Mouse (Mus musculus) limb, embryonic 13.5 days (tissue): ENCODE data around the gene Pabpn1l. TPM values are rescaled to one million over a fixed set of nuclear protein-coding genes. Genes with fewer than 3 reads are reported as not detected.

Source experiments
- ATAC-seq: fragments of 200-750 bp; cut with Nextera tagmentation; 2 replicates; pipeline ENCODE4 v1.8.0; 2017; ENCODE audit warnings: low read depth, moderate number of reproducible peaks, moderate TSS enrichment; ENCODE audit not compliant: low FRiP score
- H3K27ac ChIP-seq: fragments of 300-500 bp; sonication (generic); 2 replicates; pipeline ENCODE4 v1.5.1; 2015; ENCODE audit warnings: inconsistent platforms, mild to moderate bottlenecking, moderate library complexity
- H3K27me3 ChIP-seq: fragments of 300-500 bp; sonication (generic); 2 replicates; pipeline ENCODE4 v1.6.1; 2015; ENCODE audit warnings: mild to moderate bottlenecking, inconsistent platforms
- H3K36me3 ChIP-seq: fragments of 300-500 bp; sonication (generic); 2 replicates; pipeline ENCODE4 v1.6.1; 2015; ENCODE audit warnings: inconsistent platforms, mild to moderate bottlenecking, moderate library complexity
- H3K4me1 ChIP-seq: fragments of 300-500 bp; sonication (generic); 2 replicates; pipeline ENCODE4 v1.6.1; 2015; ENCODE audit warnings: inconsistent platforms
- H3K4me2 ChIP-seq: fragments of 300-500 bp; sonication (generic); replicated peaks from 2 replicates; pipeline ENCODE4 v1.6.1; 2015; ENCODE audit warnings: inconsistent platforms, mild to moderate bottlenecking, moderate library complexity
- H3K4me3 ChIP-seq: fragments of 300-500 bp; sonication (generic); 2 replicates; pipeline ENCODE4 v1.5.1; 2015; ENCODE audit warnings: moderate library complexity, mild to moderate bottlenecking, inconsistent platforms
- H3K9ac ChIP-seq: fragments of 300-500 bp; sonication (generic); 2 replicates; pipeline ENCODE4 v1.6.1; 2015; ENCODE audit warnings: mild to moderate bottlenecking, inconsistent platforms
- H3K9me3 ChIP-seq: fragments of 300-500 bp; sonication (generic); 2 replicates; pipeline ENCODE4 v1.6.1; 2016; ENCODE audit warnings: inconsistent platforms
- WGBS: fragments of 180-500 bp; shearing (Covaris S2); methylation state at CpG from one replicate; pipeline ENCODE4 v1.1.7; 2015; 5-methylcytosine and 5-hydroxymethylcytosine counted together
- microRNA-seq: library from miRNA; unstranded; fragments of <30 nt; microRNA quantifications from one replicate; pipeline ENCODE4, GENCODE M21; 2016
- polyA plus RNA-seq: library from polyadenylated mRNA; unstranded; fragments of >200 nt; fragmentation: Nextera tagmentation; extraction: Ambion mirVana; gene quantifications from 2 replicates; pipeline ENCODE4 v1.2.1, GENCODE M21; 2015

The Pabpn1l gene
- polyA plus RNA-seq, 1 experiment from 2014 or later, result not detected

DNA sequence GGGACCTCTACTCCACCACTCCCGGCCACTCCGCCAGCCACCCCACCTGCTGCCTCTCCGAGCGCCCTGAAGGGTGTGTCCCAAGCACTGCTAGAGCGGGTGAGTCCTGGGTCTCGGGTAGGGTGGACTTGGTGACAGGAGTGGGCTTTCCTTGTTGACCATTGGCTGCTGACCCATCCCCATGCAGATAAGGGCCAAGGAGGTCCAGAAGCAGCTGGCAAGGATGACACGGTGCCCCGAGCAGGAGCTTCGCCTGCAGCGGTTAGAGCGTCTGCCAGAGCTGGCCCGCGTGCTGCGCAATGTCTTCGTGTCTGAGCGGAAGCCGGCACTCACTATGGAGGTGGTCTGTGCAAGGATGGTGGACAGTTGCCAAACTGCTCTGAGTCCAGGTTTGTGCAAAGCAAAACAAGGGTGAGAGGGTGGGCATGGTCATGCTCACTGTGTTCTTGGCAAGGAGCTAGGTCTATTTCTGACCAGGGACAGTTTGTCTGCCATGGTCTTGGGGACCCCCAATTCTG is 50.7 kb downstream of the Pabpn1l start:
- no peak overlapping the region for H3K9ac ChIP-seq
- H3K27me3 ChIP-seq, result no peaks in the 10 kb centered on the region
- peaks cover 59% of the 10 kb centered on the region for H3K36me3 ChIP-seq
- H3K4me2 ChIP-seq, result no peak overlapping the region
- H3K27ac ChIP-seq, result no peak overlapping the region
- H3K4me3 ChIP-seq, result no peak overlapping the region
- peaks cover 38% of the 10 kb centered on the region for H3K4me1 ChIP-seq
- WGBS, result 94% methylated on average over 17 of the region's 17 CpGs
- no peak for ATAC-seq
- no peaks in the 10 kb centered on the region for H3K9me3 ChIP-seq

DNA sequence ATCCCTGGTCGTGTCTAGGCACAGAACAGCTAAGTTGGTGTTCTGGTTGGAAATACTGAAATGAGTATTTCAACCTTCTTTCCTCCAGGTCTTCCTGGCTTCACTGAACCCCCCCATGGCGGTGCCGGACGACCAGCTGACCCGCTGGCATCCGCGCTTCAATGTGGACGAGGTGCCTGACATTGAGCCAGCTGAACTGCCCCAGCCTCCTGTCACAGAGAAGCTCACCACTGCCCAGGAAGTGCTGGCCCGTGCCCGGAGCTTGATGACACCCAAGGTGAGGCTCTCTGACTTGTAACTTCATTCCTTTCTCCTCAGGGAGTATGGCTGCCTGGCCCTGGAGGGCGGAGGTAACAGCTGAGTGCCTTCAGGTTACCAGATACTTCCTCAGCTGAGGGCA is 51.4 kb downstream of the Pabpn1l start:
- ATAC-seq, result no peak
- Histone ChIP-seq H3K36me3 (peaks cover 59% of the 10 kb centered on the region), H3K9ac (no peak overlapping the region), H3K4me3 (no peak overlapping the region), H3K4me1 (peaks cover 44% of the 10 kb centered on the region), H3K4me2 (no peak overlapping the region), H3K27me3 (no peaks in the 10 kb centered on the region), H3K27ac (no peak overlapping the region), H3K9me3 (no peaks in the 10 kb centered on the region)
- 95% methylated on average over 11 of the region's 11 CpGs for WGBS

DNA sequence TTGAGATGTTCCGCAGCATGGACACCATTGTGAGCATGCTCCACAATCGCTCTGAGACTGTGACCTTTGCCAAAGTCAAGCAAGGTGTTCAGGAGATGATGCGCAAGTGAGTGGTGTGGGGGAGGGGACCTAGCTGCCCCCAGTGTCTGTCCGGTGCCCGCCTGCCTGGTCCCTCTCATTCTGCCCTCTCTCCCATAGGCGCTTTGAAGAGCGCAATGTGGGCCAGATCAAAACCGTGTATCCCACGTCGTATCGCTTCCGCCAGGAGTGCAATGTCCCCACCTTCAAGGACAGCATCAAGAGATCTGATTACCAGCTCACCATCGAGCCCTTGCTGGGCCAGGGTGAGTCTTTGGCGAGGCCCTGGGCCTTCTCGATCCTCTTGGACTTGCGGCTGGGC is 52.5 kb downstream of the Pabpn1l start:
- Histone ChIP-seq H3K36me3 (peaks cover 57% of the 10 kb centered on the region), H3K9ac (0 out of 2 replicates have a peak overlapping the region, but pooled peaks have one; percentile 93), H3K4me1 (peaks cover 32% of the 10 kb centered on the region), H3K27ac (no peak overlapping the region), H3K9me3 (no peaks in the 10 kb centered on the region), H3K4me2 (peak overlapping the region; percentile 80), H3K27me3 (no peaks in the 10 kb centered on the region), H3K4me3 (no peak overlapping the region)
- ATAC-seq, result no peak
- 94% methylated on average over 16 of the region's 16 CpGs for WGBS

Small RNAs within 50 kb of the gene (microRNA-seq; reads per million reads assigned to microRNA genes)
- not detected for gene Mir6396

Other genes with a start within 250 kb of the Pabpn1l start
- gene Zc3h18, start 246.1 kb downstream of the Pabpn1l start, polyA plus RNA-seq, result 59.2 and 59.9 TPM in 2 replicates
- gene Il17c, start 200.7 kb downstream of the Pabpn1l start, polyA plus RNA-seq, result not detected in 2 replicates
- 139 and 144 TPM in 2 replicates for gene Cyba, start 189.8 kb downstream of the Pabpn1l start, polyA plus RNA-seq
- gene Mvd, start 179.3 kb downstream of the Pabpn1l start, polyA plus RNA-seq, result 37.1 and 39.7 TPM in 2 replicates
- 0.83 and 0.97 TPM in 2 replicates for gene Snai3, start 162.0 kb downstream of the Pabpn1l start, polyA plus RNA-seq
- 51.2 and 52.6 TPM in 2 replicates for gene Rnf166, start 146.7 kb downstream of the Pabpn1l start, polyA plus RNA-seq
- gene Ctu2, start 146.6 kb downstream of the Pabpn1l start, polyA plus RNA-seq, result 56.7 and 59.4 TPM in 2 replicates
- 14.0 and 14.7 TPM in 2 replicates for gene Piezo1, start 71.4 kb downstream of the Pabpn1l start, polyA plus RNA-seq
- gene Cdt1, start 54.7 kb downstream of the Pabpn1l start, polyA plus RNA-seq, result 39.3 and 40.2 TPM in 2 replicates
- gene Aprt, start 45.8 kb downstream of the Pabpn1l start, polyA plus RNA-seq, result 335 and 351 TPM in 2 replicates
- 9.0 and 9.7 TPM in 2 replicates for gene Galns, start 11.3 kb downstream of the Pabpn1l start, polyA plus RNA-seq
- gene Trappc2l, start 11.1 kb downstream of the Pabpn1l start, polyA plus RNA-seq, result 49.6 and 55.6 TPM in 2 replicates
- gene Cbfa2t3, start 76.4 kb upstream of the Pabpn1l start, polyA plus RNA-seq, result 4.3 and 4.8 TPM in 2 replicates
- 18.2 and 19.8 TPM in 2 replicates for gene Acsf3, start 152.7 kb upstream of the Pabpn1l start, polyA plus RNA-seq
- 27.2 and 28.6 TPM in 2 replicates for gene Cdh15, start 225.2 kb upstream of the Pabpn1l start, polyA plus RNA-seq